Mouse (Mus musculus) myocyte (in vitro differentiated cells): Measurements from ENCODE around the gene Arv1. TPM values are rescaled to one million over a fixed set of nuclear protein-coding genes. Genes with fewer than 3 reads are reported as not detected.

Experiments used
- H3K27me3 ChIP-seq: one replicate; pipeline ENCODE4 v1.6.1; 2011; ENCODE audit not compliant: control insufficient read depth, insufficient read depth, insufficient read length
- H3K36me3 ChIP-seq: one replicate; pipeline ENCODE4 v1.6.1; 2011; ENCODE audit not compliant: control insufficient read depth, insufficient read depth
- H3K4me2 ChIP-seq: one replicate; pipeline ENCODE4 v1.6.1; 2011; ENCODE audit warnings: low read depth, control low read depth
- H3K4me3 ChIP-seq: one replicate; pipeline ENCODE4 v1.5.1; 2011; ENCODE audit warnings: mild to moderate bottlenecking, control low read depth, moderate library complexity
- H3K79me2 ChIP-seq: one replicate; pipeline ENCODE4 v1.6.1; 2011; ENCODE audit not compliant: control insufficient read depth, insufficient read depth
- H3ac ChIP-seq: one replicate; pipeline ENCODE4 v1.6.1; 2011; ENCODE audit not compliant: control insufficient read depth, insufficient read length
- CEBPB ChIP-seq: IDR thresholded peaks from 2 replicates; pipeline ENCODE4 v1.6.1; 2011; ENCODE audit warnings: mild to moderate bottlenecking, moderate library complexity; ENCODE audit not compliant: poor library complexity, insufficient read depth, severe bottlenecking
- E2F4 ChIP-seq: IDR thresholded peaks from one replicate; pipeline ENCODE4 v1.6.1; 2011; ENCODE audit warnings: mild to moderate bottlenecking, control low read depth, moderate library complexity; ENCODE audit not compliant: insufficient read depth
- MAX ChIP-seq: IDR thresholded peaks from one replicate; pipeline ENCODE4 v1.6.1; 2011; ENCODE audit warnings: low read depth, mild to moderate bottlenecking, control low read depth
- MYOD1 ChIP-seq, 3 experiments: IDR thresholded peaks; one replicate each; pipeline ENCODE4 v1.6.1; 2011; ENCODE audit warnings: control low read depth in 2 of 3, low read depth in 2 of 3, mild to moderate bottlenecking in 2 of 3, moderate library complexity in 1 of 3; ENCODE audit not compliant: insufficient read length in 2 of 3, control insufficient read depth in 1 of 3
- MYOG ChIP-seq, 3 experiments: IDR thresholded peaks; one replicate each; pipeline ENCODE4 v1.6.1; 2011; ENCODE audit warnings: control low read depth in 2 of 3, low read depth in 2 of 3, mild to moderate bottlenecking in 2 of 3; ENCODE audit not compliant: insufficient read length in 2 of 3, control insufficient read depth in 1 of 3, insufficient read depth in 1 of 3
- POLR2A ChIP-seq: IDR thresholded peaks from one replicate; pipeline ENCODE4 v1.6.1; 2011; ENCODE audit warnings: low read depth, mild to moderate bottlenecking, control low read depth, moderate library complexity; ENCODE audit not compliant: insufficient read length
- POLR2AphosphoS2 ChIP-seq: IDR thresholded peaks from one replicate; pipeline ENCODE4 v1.6.1; 2011; ENCODE audit warnings: low read depth, control low read depth; ENCODE audit not compliant: insufficient read length
- REST ChIP-seq: IDR thresholded peaks from one replicate; pipeline ENCODE4 v1.6.1; 2011; ENCODE audit warnings: mild to moderate bottlenecking, control low read depth, moderate library complexity; ENCODE audit not compliant: insufficient read depth, insufficient read length
- SRF ChIP-seq: IDR thresholded peaks from one replicate; pipeline ENCODE4 v1.6.1; 2011; ENCODE audit warnings: low read depth; ENCODE audit not compliant: control insufficient read depth, insufficient read length
- TCF12 ChIP-seq: IDR thresholded peaks from one replicate; pipeline ENCODE4 v1.6.1; 2011; ENCODE audit warnings: mild to moderate bottlenecking, control low read depth; ENCODE audit not compliant: poor library complexity, insufficient read depth, severe bottlenecking
- TCF3 ChIP-seq: IDR thresholded peaks from one replicate; pipeline ENCODE4 v1.6.1; 2011; ENCODE audit warnings: low read depth, control low read depth; ENCODE audit not compliant: insufficient read length
- USF1 ChIP-seq: IDR thresholded peaks from one replicate; pipeline ENCODE4 v1.6.1; 2011; ENCODE audit warnings: low read depth, mild to moderate bottlenecking, control low read depth, moderate library complexity
- polyA plus RNA-seq: library from polyadenylated mRNA; unstranded; fragments of >200 nt; fragmentation: generic; extraction: Trizol; gene quantifications from one replicate; pipeline ENCODE4 v1.2.1, GENCODE M21; 2012; ENCODE audit warnings: missing spikeins

The Arv1 gene
- polyA plus RNA-seq, 1 experiment, result 10.0 TPM

DNA sequence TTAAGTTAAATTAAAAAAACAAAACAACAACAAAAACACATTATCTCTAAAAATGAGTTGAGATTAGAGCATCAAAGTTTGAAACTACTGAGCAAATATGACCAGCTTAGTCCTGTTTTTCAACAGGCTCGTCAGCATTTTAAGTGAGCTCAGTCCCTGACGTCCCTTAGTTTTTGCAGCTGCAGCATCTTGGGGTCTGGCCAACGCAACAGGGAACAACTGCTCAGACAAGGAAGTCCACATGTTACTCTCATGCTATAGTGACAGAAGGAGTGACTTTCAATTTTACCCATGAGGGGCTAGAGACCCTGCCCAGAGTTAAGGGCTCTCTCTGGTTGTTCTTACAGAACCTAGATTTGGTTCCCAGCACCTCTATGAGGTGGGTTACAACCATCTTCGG lies 17.6 kb upstream of the Arv1 start:
- H3K4me2 ChIP-seq, result no peak overlapping the region
- H3K36me3 ChIP-seq, result peaks cover 10% of the 10 kb centered on the region
- no peak overlapping the region for H3ac ChIP-seq
- H3K4me3 ChIP-seq, result no peak overlapping the region
- no peak for TF ChIP-seq SRF
- no peak for TF ChIP-seq MAX
- no peak for TF ChIP-seq MYOD1 (IDR thresholded peaks at IDR 0.05; ENCODE audit: control insufficient read depth in 1 of 3, insufficient read length in 2 of 3, low read depth in 2 of 3)
- no peak for TF ChIP-seq TCF12
- no peak for TF ChIP-seq MYOG (IDR thresholded peaks at IDR 0.05; ENCODE audit: control insufficient read depth in 1 of 3, insufficient read depth in 1 of 3, insufficient read length in 2 of 3, low read depth in 2 of 3)
- no peak for TF ChIP-seq POLR2A
- TF ChIP-seq E2F4, result no peak
- TF ChIP-seq CEBPB, result no peak
- TF ChIP-seq USF1, result no peak
- no peak for TF ChIP-seq REST
- TF ChIP-seq TCF3, result no peak
- no peak for TF ChIP-seq POLR2AphosphoS2
- H3K27me3 ChIP-seq, result no peaks in the 10 kb centered on the region
- no peaks in the 10 kb centered on the region for H3K79me2 ChIP-seq

DNA sequence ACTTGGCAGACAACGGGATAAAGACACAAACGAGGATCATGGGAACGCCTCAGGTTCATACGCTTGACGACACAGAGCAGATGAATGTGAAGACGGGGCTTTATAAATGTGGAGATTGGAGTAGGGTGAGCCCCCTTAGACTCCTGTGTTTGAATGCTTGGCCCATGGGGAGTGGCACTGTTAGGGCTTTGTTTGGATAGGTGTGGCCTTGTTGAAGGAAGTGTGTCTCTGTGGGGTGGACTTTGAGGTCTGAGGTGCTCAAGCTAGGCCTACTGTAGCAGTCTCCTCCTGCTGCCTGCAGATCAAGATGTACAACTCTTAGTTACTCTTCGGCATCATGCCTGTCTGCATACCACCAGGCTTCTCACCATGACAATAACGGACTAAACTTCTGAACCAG lies 16.1 kb upstream of the Arv1 start:
- H3ac ChIP-seq, result no peak overlapping the region
- H3K4me2 ChIP-seq, result no peak overlapping the region
- H3K79me2 ChIP-seq, result no peaks in the 10 kb centered on the region
- peaks cover 11% of the 10 kb centered on the region for H3K36me3 ChIP-seq
- no peaks in the 10 kb centered on the region for H3K27me3 ChIP-seq
- no peak for TF ChIP-seq POLR2AphosphoS2
- no peak for TF ChIP-seq MAX
- no peak for TF ChIP-seq REST
- TF ChIP-seq TCF12, result no peak
- no peak for TF ChIP-seq MYOG (IDR thresholded peaks at IDR 0.05; ENCODE audit: control insufficient read depth in 1 of 3, insufficient read depth in 1 of 3, insufficient read length in 2 of 3, low read depth in 2 of 3)
- no peak for TF ChIP-seq POLR2A
- no peak for TF ChIP-seq E2F4
- no peak for TF ChIP-seq TCF3
- TF ChIP-seq USF1, result no peak
- no peak for TF ChIP-seq CEBPB
- H3K4me3 ChIP-seq, result no peak overlapping the region

DNA sequence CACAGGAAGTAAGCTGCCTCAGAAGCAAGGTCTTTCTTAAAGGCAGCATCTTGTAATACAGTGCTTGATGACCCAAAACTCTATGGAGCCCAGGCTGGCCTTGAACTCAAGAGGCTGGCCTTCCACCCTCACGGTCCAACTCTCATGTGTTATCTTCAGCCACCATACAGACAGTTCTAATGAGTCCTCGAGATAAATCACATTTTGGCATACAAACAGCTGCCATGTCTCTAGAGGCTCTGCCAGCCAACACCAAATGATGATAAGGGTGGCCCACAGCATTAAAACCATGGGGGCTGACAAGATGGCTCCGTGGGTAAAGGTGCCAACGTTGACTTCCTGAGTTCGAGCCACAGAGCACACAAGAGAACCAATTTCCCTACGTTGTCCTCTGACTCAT lies 8.7 kb upstream of the Arv1 start:
- H3K36me3 ChIP-seq, result peaks cover 9% of the 10 kb centered on the region
- H3ac ChIP-seq, result no peak overlapping the region
- H3K79me2 ChIP-seq, result no peaks in the 10 kb centered on the region
- no peak overlapping the region for H3K4me3 ChIP-seq
- H3K4me2 ChIP-seq, result no peak overlapping the region
- TF ChIP-seq TCF3 (no peak), POLR2AphosphoS2 (no peak), MYOD1 (IDR thresholded peaks at IDR 0.05; ENCODE audit: control insufficient read depth in 1 of 3, insufficient read length in 2 of 3, low read depth in 2 of 3) (no peak), REST (no peak), SRF (no peak), E2F4 (no peak), MAX (no peak), USF1 (no peak), POLR2A (no peak)
- no peaks in the 10 kb centered on the region for H3K27me3 ChIP-seq

DNA sequence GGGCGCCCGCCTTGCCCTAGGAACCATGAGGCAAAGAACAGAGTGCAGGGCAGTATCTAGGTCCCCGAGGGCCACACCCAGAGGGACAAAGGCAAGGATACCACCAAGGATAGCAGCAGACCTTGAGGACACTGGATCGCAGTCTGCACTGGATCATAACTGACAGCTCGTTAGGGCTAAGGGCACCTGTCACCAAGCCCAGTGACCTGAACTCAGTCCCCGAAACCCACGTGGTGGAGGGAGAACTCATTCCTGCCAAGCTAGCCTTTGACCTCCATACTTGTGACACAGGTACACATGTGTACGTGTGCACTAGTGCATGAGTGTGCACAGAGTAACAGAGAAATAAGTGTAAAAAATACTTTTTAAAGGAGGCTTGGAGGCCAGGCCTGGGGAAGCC lies 6.2 kb upstream of the Arv1 start:
- Histone ChIP-seq H3K4me3 (no peak overlapping the region), H3K79me2 (peaks cover 6% of the 10 kb centered on the region), H3K36me3 (peaks cover 5% of the 10 kb centered on the region), H3K4me2 (no peak overlapping the region), H3K27me3 (no peaks in the 10 kb centered on the region), H3ac (no peak overlapping the region)
- TF ChIP-seq TCF3, result no peak

DNA sequence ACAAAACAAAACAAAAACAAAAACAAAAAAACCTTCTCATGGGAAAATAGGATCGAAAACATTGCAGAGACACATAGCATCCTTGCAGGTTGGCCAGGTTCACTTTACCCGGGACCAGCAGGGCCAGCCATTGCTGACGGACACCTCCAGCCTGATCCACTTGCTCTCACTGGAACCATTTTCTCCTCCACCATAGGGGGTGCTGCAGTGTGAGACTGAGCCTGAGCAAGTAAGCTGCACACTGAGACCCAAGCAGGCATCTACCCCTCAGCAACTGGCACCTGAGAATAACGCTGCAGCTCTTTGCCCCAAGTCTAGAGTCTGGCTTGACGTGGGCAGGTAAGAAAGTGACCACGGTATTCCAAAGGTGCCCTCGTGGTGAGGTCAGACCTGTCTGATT lies 1.8 kb upstream of the Arv1 start:
- Histone ChIP-seq H3K27me3 (no peaks in the 10 kb centered on the region), H3K4me2 (no peak overlapping the region), H3K36me3 (no peaks in the 10 kb centered on the region), H3ac (no peak overlapping the region), H3K4me3 (no peak overlapping the region), H3K79me2 (peaks cover 29% of the 10 kb centered on the region)
- TF ChIP-seq POLR2A (no peak), E2F4 (no peak), TCF12 (no peak), USF1 (no peak), MAX (no peak), TCF3 (no peak), POLR2AphosphoS2 (no peak), MYOG (IDR thresholded peaks at IDR 0.05; ENCODE audit: control insufficient read depth in 1 of 3, insufficient read depth in 1 of 3, insufficient read length in 2 of 3, low read depth in 2 of 3) (no peak), SRF (no peak), MYOD1 (IDR thresholded peaks at IDR 0.05; ENCODE audit: control insufficient read depth in 1 of 3, insufficient read length in 2 of 3, low read depth in 2 of 3) (no peak)
